ENCODE assay signal across 10 mouse cellular contexts in genomic region chr4:137276443-137277165, GRCm38 (mm10). TPM values are rescaled to one million over a fixed set of nuclear protein-coding genes. Genes with fewer than 3 reads are reported as not detected.
DNase-seq lines count a peak whose midpoint lies in the region; ATAC-seq and TF ChIP-seq lines count a peak whose summit lies in the region.
"Had no signal": no experiment of that assay in that cellular context is flagged by ENCODE, and none has a peak within 500 bp of the region (broad histone marks: within the 10 kb centered on the region; RNA-seq: fewer than 3 reads in every experiment).

No protein-coding gene starts in this region.

- H3K4me1 ChIP-seq in ES-Bruce4 (ENCODE audit: control insufficient read depth, insufficient read depth, low read length), result peaks cover 4% of the 10 kb centered on the region
- H3K4me1 ChIP-seq in liver, postnatal 0 days (ENCODE audit: insufficient read depth), result no peaks in the 10 kb centered on the region

- no peaks in the 10 kb centered on the region for H3K9me3 ChIP-seq in ES-Bruce4 (replicated peaks; ENCODE audit: control insufficient read depth, insufficient read depth, low read length, poor library complexity, severe bottlenecking)
- no peaks in the 10 kb centered on the region for H3K9me3 ChIP-seq in liver, postnatal 0 days (ENCODE audit: low read length)

- DNase-seq in gastrocnemius, postnatal 25 days, result peak; percentile 44
- no peak for DNase-seq in gastrocnemius, postnatal 36 days
- DNase-seq in liver, postnatal 0 days, result no peak
- DNase-seq in kidney, postnatal 10 days, result no peak
- no peak for DNase-seq in kidney, postnatal 14 days

- TF ChIP-seq CTCF in ES-Bruce4 (IDR thresholded peaks at IDR 0.05; ENCODE audit: low read depth, low read length), result no peak
- no peak for TF ChIP-seq CTCF in liver, postnatal 0 days (IDR thresholded peaks at IDR 0.05; ENCODE audit: low read depth)

- no peak for TF ChIP-seq POLR2A in ES-Bruce4 (IDR thresholded peaks at IDR 0.05; ENCODE audit: insufficient read depth, low read length)

- H3K9ac ChIP-seq in ES-Bruce4 (ENCODE audit: low read depth, poor library complexity, severe bottlenecking), result peak overlapping the region; percentile 77
- peak overlapping the region; percentile 46; the same call in 1 of the 2 replicates for H3K9ac ChIP-seq in liver, postnatal 0 days (replicated peaks)

- ATAC-seq in granulocyte monocyte progenitor cell, adult 5-6 weeks (replicated peaks; ENCODE audit: poor library complexity, severe bottlenecking), result peak; percentile 14; the same call in 1 of the 2 replicates
- peak; percentile 26 for ATAC-seq in liver, postnatal 0 days
- ATAC-seq in megakaryocyte, adult 5-6 weeks (ENCODE audit: poor library complexity, severe bottlenecking), result no peak

- H3K4me2 ChIP-seq in liver, postnatal 0 days (ENCODE audit: low read depth, low read length), result peak overlapping the region; percentile 72

- intact Hi-C loops in gastrocnemius, postnatal 36 days (cut with DNase I), result no loop called here

- peak overlapping the region; percentile 32 for H3K4me3 ChIP-seq in ES-Bruce4 (ENCODE audit: low read depth, low read length)
- H3K4me3 ChIP-seq in liver, postnatal 0 days (ENCODE audit: low read depth, low read length), result peak overlapping the region; percentile 57
- H3K4me3 ChIP-seq: erythroblast, embryonic 14.5 days had no signal

- H3K27ac ChIP-seq in ES-Bruce4 (ENCODE audit: insufficient read depth, low read length), result no peak overlapping the region
- no peak overlapping the region for H3K27ac ChIP-seq in liver, postnatal 0 days (ENCODE audit: low read depth)

- H3K36me3 ChIP-seq in ES-Bruce4 (ENCODE audit: control insufficient read depth, insufficient read depth, low read length, poor library complexity, severe bottlenecking), result no peaks in the 10 kb centered on the region
- no peaks in the 10 kb centered on the region for H3K36me3 ChIP-seq in liver, postnatal 0 days (replicated peaks; ENCODE audit: insufficient read depth, low read length)

- TF ChIP-seq EP300 in ES-Bruce4 (IDR thresholded peaks at IDR 0.05; ENCODE audit: insufficient read depth, low read depth, low read length), result no peak
- TF ChIP-seq EP300 in liver, postnatal 0 days (IDR thresholded peaks at IDR 0.05; ENCODE audit: low read depth), result no peak

- peaks cover 12% of the 10 kb centered on the region for H3K27me3 ChIP-seq in ES-Bruce4 (ENCODE audit: control insufficient read depth, insufficient read depth, low read length, poor library complexity, severe bottlenecking)
- H3K27me3 ChIP-seq in liver, postnatal 0 days (ENCODE audit: insufficient read depth, low read length), result peaks cover 58% of the 10 kb centered on the region

- WGBS in liver, postnatal 0 days (ENCODE audit: insufficient replicate concordance), result 4% methylated on average over 30 of the region's 46 CpGs

RNA-seq across cellular contexts. Expression of gene Wnt4, which starts 0.7 kb away (rescaled TPM):
- 10 to 100 TPM in 1 of 2 experiments, 1 to 10 TPM in 1; 6.4 to 10.0 TPM for total RNA-seq in gastrocnemius, postnatal 25 days (2021)
- 1 to 10 TPM; 5.7 to 9.8 TPM for total RNA-seq in gastrocnemius, postnatal 36 days (2021)
- 4.1 and 4.3 TPM in 2 replicates for polyA plus RNA-seq in ES-Bruce4 (2011; ENCODE audit: insufficient read depth, insufficient read length, low read depth, missing spikeins)
- not detected in 2 replicates for total RNA-seq in granulocyte monocyte progenitor cell, adult 5-6 weeks (2014; fragmentation: Nextera tagmentation)
- total RNA-seq in granulocyte monocyte progenitor cell, adult 5-6 weeks (2017), result not detected in 2 replicates
- polyA plus RNA-seq in liver, postnatal 0 days (2015; fragmentation: Nextera tagmentation; extraction: Ambion mirVana), result 5.1 and 5.7 TPM in 2 replicates
- total RNA-seq in megakaryocyte, adult 5-6 weeks (2015), result not detected in 2 replicates
- total RNA-seq in megakaryocyte, adult 5-6 weeks (2017), result not detected in 2 replicates
- total RNA-seq: CH12.LX had no signal

Comparison
In these comparisons a context has a peak if more than half of its experiments do, and no peak if none do; other contexts are left out.
1. RNA of gene Wnt4, which starts 0.7 kb away (total RNA-seq): 6.4 to 10.0 TPM in gastrocnemius, postnatal 25 days and 5.7 to 9.8 TPM in gastrocnemius, postnatal 36 days; not detected in granulocyte monocyte progenitor cell, adult 5-6 weeks and not detected in megakaryocyte, adult 5-6 weeks; every median in the first group is over 4 times any median in the second.